Comparison of ENCODE assay signal across 12 mouse cellular contexts in genomic region chr7:89282664-89283063, GRCm38 (mm10).
DNase-seq lines count a peak whose midpoint lies in the region.
"Had no signal": no experiment of that assay in that cellular context is flagged by ENCODE, and none has a peak within 500 bp of the region (broad histone marks: within the 10 kb centered on the region; RNA-seq: fewer than 3 reads in every experiment).

No protein-coding gene starts in this region.

- peak; percentile 47 for DNase-seq in kidney, adult 9 months
- DNase-seq in kidney, adult 11 months, result no peak
- DNase-seq in cerebellum, postnatal 14 days, result peak; percentile 12 to 23
- DNase-seq in kidney, postnatal 25 days, result peak; percentile 24 to 49
- DNase-seq in adrenal gland, postnatal 25 days, result no peak
- DNase-seq in right cerebral cortex, postnatal 10 days (ENCODE audit: low spot score in 2 of 2), result no peak
- DNase-seq in spleen, postnatal 10 days (ENCODE audit: low spot score in 2 of 2), result no peak
- DNase-seq: adrenal gland, postnatal 10 days; lung, adult 2 months; lung, postnatal 4 days; retina, postnatal 1 day; right cerebral cortex, postnatal 4 days had no signal

Comparison
In these comparisons a context has a peak if more than half of its experiments do, and no peak if none do; other contexts are left out.
1. DNase-seq: peak in kidney, adult 9 months (single experiment), cerebellum, postnatal 14 days (2 of 2) and kidney, postnatal 25 days (2 of 2); none in kidney, adult 11 months (single experiment), adrenal gland, postnatal 25 days (single experiment), right cerebral cortex, postnatal 10 days (0 of 2) and spleen, postnatal 10 days (0 of 2).